Mouse (Mus musculus) stomach, postnatal 0 days (tissue): ENCODE results near the gene Pitpnm1. TPM values are rescaled to one million over a fixed set of nuclear protein-coding genes. Genes with fewer than 3 reads are reported as not detected.

Experiments used
- ATAC-seq: fragments of 200-750 bp; cut with Nextera tagmentation; 2 replicates; pipeline ENCODE4 v1.8.0; 2017; ENCODE audit not compliant: low FRiP score, low TSS enrichment
- DNase-seq: peaks from one replicate; pipeline ENCODE4 v3.0.0-alpha.2; 2016; ENCODE audit warnings: low spot score
- H3K27ac ChIP-seq: fragments of 300-500 bp; sonication (generic); replicated peaks from 2 replicates; pipeline ENCODE4 v1.5.1; 2014; ENCODE audit warnings: mild to moderate bottlenecking, control low read depth
- H3K27me3 ChIP-seq: fragments of 300-500 bp; sonication (generic); 2 replicates; pipeline ENCODE4 v1.6.1; 2014; ENCODE audit warnings: low read length; ENCODE audit not compliant: control insufficient read depth, insufficient read depth
- H3K36me3 ChIP-seq: fragments of 300-500 bp; sonication (generic); 2 replicates; pipeline ENCODE4 v1.6.1; 2014; ENCODE audit warnings: low read length, mixed read lengths; ENCODE audit not compliant: control insufficient read depth, insufficient read depth
- H3K4me1 ChIP-seq: fragments of 300-500 bp; sonication (generic); replicated peaks from 2 replicates; pipeline ENCODE4 v1.6.1; 2014; ENCODE audit warnings: antibody characterized with exemption; ENCODE audit not compliant: control insufficient read depth, insufficient read depth
- H3K4me2 ChIP-seq: fragments of 300-500 bp; sonication (generic); replicated peaks from 2 replicates; pipeline ENCODE4 v1.6.1; 2014; ENCODE audit warnings: low read depth, mild to moderate bottlenecking, control low read depth, moderate library complexity
- H3K4me3 ChIP-seq: fragments of 300-500 bp; sonication (generic); 2 replicates; pipeline ENCODE4 v1.5.1; 2014; ENCODE audit warnings: low read depth, low read length, control low read depth
- H3K9ac ChIP-seq: fragments of 300-500 bp; sonication (generic); 2 replicates; pipeline ENCODE4 v1.6.1; 2014; ENCODE audit warnings: mild to moderate bottlenecking, low read length, control low read depth, mixed read lengths
- H3K9me3 ChIP-seq: fragments of 300-500 bp; sonication (generic); 2 replicates; pipeline ENCODE4 v1.6.1; 2016; ENCODE audit warnings: low read length; ENCODE audit not compliant: control insufficient read depth
- CTCF ChIP-seq: IDR thresholded peaks from 2 replicates; pipeline ENCODE4 v1.5.1; 2016; ENCODE audit warnings: antibody characterized with exemption, low read depth, mild to moderate bottlenecking, moderate library complexity
- EP300 ChIP-seq: optimal IDR thresholded peaks from 2 replicates; pipeline ENCODE3; 2016; ENCODE audit warnings: antibody characterized with exemption
- WGBS: fragments of 180-500 bp; shearing (Covaris S2); extraction: QIAGEN DNeasy Blood & Tissue Kit; methylation state at CpG from one replicate; pipeline ENCODE4 v1.1.7; 2014; 5-methylcytosine and 5-hydroxymethylcytosine counted together
- polyA plus RNA-seq: library from polyadenylated mRNA; unstranded; fragments of >200 nt; fragmentation: Nextera tagmentation; extraction: Ambion mirVana; gene quantifications from 2 replicates; pipeline ENCODE4 v1.2.1, GENCODE M21; 2015

Pitpnm1 gene
- polyA plus RNA-seq, 1 experiment from 2014 or later = 8.3 TPM

DNA sequence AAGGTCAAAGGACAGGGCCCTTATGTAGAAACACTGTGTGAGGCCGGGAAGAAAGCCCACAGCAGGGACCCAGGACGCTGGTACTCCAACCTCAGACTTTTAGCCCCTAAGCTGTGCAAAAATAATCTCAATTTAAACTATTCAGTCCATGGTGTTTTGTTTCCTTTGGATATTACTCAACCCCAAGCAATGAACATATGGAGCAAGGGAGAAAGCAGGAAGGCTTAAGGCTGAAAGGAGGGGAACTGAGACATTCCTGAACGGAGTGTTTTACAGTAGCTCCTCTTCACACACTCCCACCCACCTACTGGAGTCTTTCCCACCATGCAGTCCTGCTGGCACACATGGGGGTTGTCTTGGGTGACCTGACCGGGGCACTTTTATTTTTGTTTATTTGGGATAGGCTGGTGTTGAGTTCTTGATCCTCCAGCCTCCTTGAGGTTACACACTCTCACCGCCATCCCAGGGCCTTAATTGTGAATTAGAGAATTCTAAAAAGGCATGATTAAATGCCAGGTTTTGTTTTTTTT lies 5.0 kb upstream of the Pitpnm1 start:
- Histone ChIP-seq H3K4me3 (no peak overlapping the region), H3K36me3 (no peaks in the 10 kb centered on the region), H3K27ac (no peak overlapping the region), H3K27me3 (no peaks in the 10 kb centered on the region), H3K4me2 (no peak overlapping the region), H3K4me1 (peaks cover 16% of the 10 kb centered on the region), H3K9ac (no peak overlapping the region), H3K9me3 (no peaks in the 10 kb centered on the region)
- 76% methylated on average over 5 of the region's 5 CpGs for WGBS
- DNase-seq (no peak), ATAC-seq (no peak)
- TF ChIP-seq EP300 (no peak), CTCF (no peak)

DNA sequence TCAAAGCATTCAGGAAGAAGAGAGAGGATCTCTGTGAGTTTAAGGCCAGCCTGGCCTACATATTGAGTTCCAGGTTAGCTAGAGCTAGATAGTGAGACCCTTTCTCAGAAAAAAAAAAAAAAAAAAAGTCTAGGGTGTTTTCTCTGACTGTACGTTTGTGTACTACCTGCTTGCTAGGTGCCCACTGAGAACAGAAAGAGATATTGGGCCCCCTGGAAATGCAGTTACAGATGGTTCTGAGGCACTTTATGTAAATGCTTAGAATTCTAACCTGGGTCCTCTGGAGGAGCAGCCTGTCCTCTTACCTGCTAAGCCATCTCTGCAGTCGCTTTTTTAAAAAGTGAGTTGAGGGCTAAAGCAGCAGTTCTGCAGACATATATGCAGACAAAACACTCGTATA lies 4.0 kb upstream of the Pitpnm1 start:
- H3K4me2 ChIP-seq = no peak overlapping the region
- peaks cover 16% of the 10 kb centered on the region for H3K4me1 ChIP-seq
- no peak overlapping the region for H3K9ac ChIP-seq
- ATAC-seq = no peak
- TF ChIP-seq EP300 = no peak
- no peak for TF ChIP-seq CTCF
- no peaks in the 10 kb centered on the region for H3K27me3 ChIP-seq
- no peak overlapping the region for H3K4me3 ChIP-seq
- H3K27ac ChIP-seq = no peak overlapping the region
- no peak for DNase-seq
- WGBS = 57% methylated on average over 3 of the region's 3 CpGs
- H3K36me3 ChIP-seq = no peaks in the 10 kb centered on the region
- no peaks in the 10 kb centered on the region for H3K9me3 ChIP-seq

DNA sequence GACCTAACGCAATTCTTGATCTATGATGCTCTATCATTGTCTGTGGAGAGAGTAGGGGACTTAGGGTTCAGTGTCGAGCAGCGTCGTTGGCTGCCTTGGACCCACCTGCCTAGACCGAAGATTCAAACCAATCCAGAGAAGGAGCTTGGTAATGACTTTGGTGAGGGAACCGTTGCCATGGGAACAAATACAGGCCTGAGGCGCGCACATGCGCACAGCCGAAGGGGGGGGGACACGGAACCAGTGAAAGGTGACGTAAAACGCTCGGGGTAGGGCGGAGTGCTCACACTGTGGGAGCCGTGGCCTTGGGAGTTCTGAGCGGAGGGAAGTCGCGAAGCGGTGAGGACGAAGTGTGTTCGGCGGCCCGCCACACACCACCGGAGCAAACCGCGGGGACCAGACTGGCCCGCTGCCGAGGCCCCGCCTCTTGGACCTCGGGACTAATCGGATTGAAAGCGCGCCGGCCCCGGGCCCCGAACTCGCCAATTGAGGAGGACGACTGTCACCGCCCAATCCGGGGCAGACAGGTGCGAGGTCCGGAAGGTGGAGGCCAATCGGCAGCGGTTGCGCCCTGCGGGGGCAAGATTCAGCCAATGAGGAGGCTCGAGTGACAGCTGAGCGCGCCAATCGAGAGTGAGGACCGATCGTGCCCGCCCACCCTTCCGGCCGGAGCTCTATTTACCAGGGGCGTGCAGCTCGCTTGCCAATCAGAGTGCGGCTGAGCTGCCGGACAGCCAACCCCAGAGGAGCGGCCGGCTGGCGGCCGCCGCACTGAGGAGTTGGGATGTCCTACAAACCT lies 3.0 kb upstream of the Pitpnm1 start, which contains the start of gene Cdk2ap2:
Gene Cdk2ap2, plus strand, starts transcription at position 541 of the 799 bp plus-strand sequence.
- DNase-seq (peak; percentile 99), ATAC-seq (peak; percentile 92)
- H3K9me3 ChIP-seq = no peaks in the 10 kb centered on the region
- H3K27ac ChIP-seq = peak within 1 kb of the TSS; percentile 93
- TF ChIP-seq CTCF = no peak
- TF ChIP-seq EP300 = no peak
- H3K4me1 ChIP-seq = peaks cover 16% of the 10 kb centered on the region
- peak within 1 kb of the TSS; percentile 75 for H3K4me2 ChIP-seq
- peak within 1 kb of the TSS; percentile 59 for H3K4me3 ChIP-seq
- no peaks in the 10 kb centered on the region for H3K36me3 ChIP-seq
- no peaks in the 10 kb centered on the region for H3K27me3 ChIP-seq
- H3K9ac ChIP-seq = peak within 1 kb of the TSS; percentile 64
- WGBS = 1% methylated on average over 55 of the region's 65 CpGs

DNA sequence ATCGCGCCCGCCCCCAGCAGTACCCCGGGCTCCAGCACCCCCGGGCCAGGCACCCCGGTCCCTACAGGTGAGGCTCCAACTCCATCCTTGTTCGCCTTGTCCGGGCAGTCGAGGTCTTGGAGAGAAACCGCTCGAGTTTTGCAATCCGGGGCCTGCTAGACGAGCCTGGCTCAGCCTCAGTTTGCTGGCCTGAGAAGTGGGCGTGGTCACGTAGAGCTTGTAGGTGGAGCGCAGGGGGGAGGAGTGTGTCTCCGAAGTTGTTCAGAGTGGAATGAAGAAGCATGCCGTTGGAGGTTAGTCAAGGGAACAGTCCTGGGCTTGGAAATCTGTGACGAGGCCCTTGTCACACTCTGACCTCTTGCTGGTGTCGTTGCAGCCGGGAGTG lies 2.4 kb upstream of the Pitpnm1 start:
- DNase-seq (peak; percentile 88), ATAC-seq (peak; percentile 53)
- WGBS = under 1% methylated on average over 21 of the region's 21 CpGs
- Histone ChIP-seq H3K4me1 (peaks cover 16% of the 10 kb centered on the region), H3K36me3 (no peaks in the 10 kb centered on the region), H3K9me3 (no peaks in the 10 kb centered on the region), H3K4me3 (peak overlapping the region; percentile 59), H3K4me2 (peak overlapping the region; percentile 56), H3K27me3 (no peaks in the 10 kb centered on the region), H3K27ac (peak overlapping the region; percentile 88), H3K9ac (peak overlapping the region; percentile 53)
- TF ChIP-seq EP300 (no peak), CTCF (no peak; the same call in 1 of the 2 replicates)

DNA sequence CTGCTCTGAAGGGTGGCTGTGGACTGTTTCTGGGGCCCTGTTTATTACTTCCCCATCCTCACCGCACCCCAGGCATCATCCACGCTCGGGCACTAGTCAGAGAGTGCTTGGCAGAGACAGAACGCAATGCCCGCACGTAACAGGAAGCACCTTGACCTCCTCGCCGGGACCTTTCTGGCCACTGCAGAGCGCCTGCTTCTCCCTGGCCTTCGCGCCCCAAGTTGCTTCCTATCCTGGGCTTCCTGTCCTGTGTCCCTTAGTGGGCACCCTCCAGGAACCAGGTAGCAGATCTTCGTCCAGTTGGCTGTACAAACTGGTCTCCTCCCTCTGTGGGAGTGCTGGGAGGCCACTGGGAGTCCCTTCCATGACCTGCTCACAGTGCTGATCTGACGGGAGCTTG lies 1.4 kb upstream of the Pitpnm1 start:
- Histone ChIP-seq H3K9me3 (no peaks in the 10 kb centered on the region), H3K9ac (no peak overlapping the region), H3K36me3 (no peaks in the 10 kb centered on the region), H3K4me1 (peaks cover 16% of the 10 kb centered on the region), H3K27ac (no peak overlapping the region; the same call in 1 of the 2 replicates), H3K4me2 (0 out of 2 replicates have a peak overlapping the region, but pooled peaks have one; percentile 56), H3K4me3 (no peak overlapping the region), H3K27me3 (no peaks in the 10 kb centered on the region)
- ATAC-seq (no peak), DNase-seq (no peak)
- 83% methylated on average over 13 of the region's 13 CpGs for WGBS
- TF ChIP-seq EP300 = no peak
- TF ChIP-seq CTCF = no peak

DNA sequence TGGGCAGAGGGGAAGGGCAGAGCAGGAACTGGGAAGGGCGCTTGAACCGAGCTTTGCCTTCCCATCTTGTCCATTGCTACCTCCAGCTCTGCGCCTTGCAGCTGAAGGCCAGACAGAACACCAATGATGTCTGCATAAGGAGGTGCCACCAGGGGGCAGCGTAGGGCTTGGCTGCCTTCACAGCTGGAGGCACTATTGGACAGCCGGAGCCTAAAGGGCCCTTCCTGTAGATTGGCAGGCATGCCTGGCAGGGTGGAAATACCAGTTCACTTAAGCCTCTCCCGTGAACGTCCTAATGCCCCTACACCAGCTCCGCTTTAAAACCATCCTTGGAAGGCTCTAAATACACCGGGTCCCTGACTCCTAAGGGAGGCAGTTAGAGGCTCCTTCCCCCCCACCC lies 742 bp upstream of the Pitpnm1 start:
- DNase-seq (peak; percentile 96), ATAC-seq (peak; percentile 25)
- WGBS = 10% methylated on average over 9 of the region's 9 CpGs
- Histone ChIP-seq H3K9me3 (no peaks in the 10 kb centered on the region), H3K9ac (no peak overlapping the region), H3K27me3 (no peaks in the 10 kb centered on the region), H3K4me3 (0 out of 2 replicates have a peak overlapping the region, but pooled peaks have one; percentile 6), H3K27ac (peak overlapping the region; percentile 30), H3K4me1 (peaks cover 16% of the 10 kb centered on the region), H3K36me3 (no peaks in the 10 kb centered on the region), H3K4me2 (peak overlapping the region; percentile 88)
- no peak for TF ChIP-seq EP300
- peak; percentile 99 for TF ChIP-seq CTCF
